Mouse (Mus musculus): Measurements from ENCODE around the gene Tmc2. TPM values are rescaled to one million over a fixed set of nuclear protein-coding genes. Genes with fewer than 3 reads are reported as not detected.
A peak's percentile ranks its signal among the peaks of the same experiment; 100 is the strongest.

The Tmc2 gene
- total and polyA plus RNA-seq, 2 experiments from 2014 or later = not detected

GRCm38 (mm10) chr2:130261914-130262313 is 66.9 kb downstream of the Tmc2 start:
- Histone ChIP-seq H3K27ac (ENCODE audit: low read depth, low read length) (no peak overlapping the region), H3K27me3 (ENCODE audit: insufficient read depth, low read length) (no peaks in the 10 kb centered on the region), H3K4me2 (ENCODE audit: low read depth, low read length, poor library complexity, severe bottlenecking) (no peak overlapping the region), H3K9ac (replicated peaks; ENCODE audit: low read length, poor library complexity, severe bottlenecking) (no peak overlapping the region), H3K4me1 (ENCODE audit: insufficient read depth, low read length) (no peaks in the 10 kb centered on the region), H3K4me3 (ENCODE audit: low read depth, low read length) (no peak overlapping the region), H3K9me3 (ENCODE audit: low read length) (no peaks in the 10 kb centered on the region), H3K36me3 (ENCODE audit: insufficient read depth, low read length) (no peaks in the 10 kb centered on the region)
- no peak for ATAC-seq (ENCODE audit: low FRiP score)
- WGBS = 93% methylated on average over 2 of the region's 2 CpGs
- TF ChIP-seq CTCF (IDR thresholded peaks at IDR 0.05) = no peak
- no peak for DNase-seq (ENCODE audit: low spot score)

- H3K4me2 ChIP-seq (ENCODE audit: low read depth, low read length, poor library complexity, severe bottlenecking) = no peak overlapping the region
- H3K4me3 ChIP-seq (ENCODE audit: low read depth, low read length) = no peak overlapping the region
- H3K27me3 ChIP-seq (ENCODE audit: insufficient read depth, low read length) = no peaks in the 10 kb centered on the region
- no peak overlapping the region for H3K9ac ChIP-seq (replicated peaks; ENCODE audit: low read length, poor library complexity, severe bottlenecking)
- no peaks in the 10 kb centered on the region for H3K36me3 ChIP-seq (ENCODE audit: insufficient read depth, low read length)
- ATAC-seq (ENCODE audit: low FRiP score) (no peak), DNase-seq (ENCODE audit: low spot score) (no peak)
- TF ChIP-seq CTCF (IDR thresholded peaks at IDR 0.05) = no peak
- WGBS = 96% methylated on average over 2 of the region's 2 CpGs
- H3K27ac ChIP-seq (ENCODE audit: low read depth, low read length) = no peak overlapping the region
- no peaks in the 10 kb centered on the region for H3K9me3 ChIP-seq (ENCODE audit: low read length)
- no peaks in the 10 kb centered on the region for H3K4me1 ChIP-seq (ENCODE audit: insufficient read depth, low read length)
These were observed 67.4 kb downstream of the Tmc2 start for GRCm38 (mm10) chr2:130262398-130262797.

- Histone ChIP-seq H3K27me3 (ENCODE audit: insufficient read depth, low read length) (no peaks in the 10 kb centered on the region), H3K27ac (ENCODE audit: low read depth, low read length) (no peak overlapping the region), H3K36me3 (ENCODE audit: insufficient read depth, low read length) (no peaks in the 10 kb centered on the region), H3K9me3 (ENCODE audit: low read length) (no peaks in the 10 kb centered on the region), H3K4me1 (ENCODE audit: insufficient read depth, low read length) (no peaks in the 10 kb centered on the region), H3K4me2 (ENCODE audit: low read depth, low read length, poor library complexity, severe bottlenecking) (no peak overlapping the region), H3K4me3 (ENCODE audit: low read depth, low read length) (no peak overlapping the region), H3K9ac (replicated peaks; ENCODE audit: low read length, poor library complexity, severe bottlenecking) (no peak overlapping the region)
- ATAC-seq (ENCODE audit: low FRiP score) (no peak), DNase-seq (ENCODE audit: low spot score) (no peak)
- TF ChIP-seq CTCF (IDR thresholded peaks at IDR 0.05) = no peak
- 100% methylated on average over 1 of the region's 1 CpGs for WGBS
These were observed 70.5 kb downstream of the Tmc2 start for GRCm38 (mm10) chr2:130265520-130265919.

- DNase-seq (ENCODE audit: low spot score) (no peak), ATAC-seq (ENCODE audit: low FRiP score) (no peak)
- WGBS = 67% methylated on average over 7 of the region's 7 CpGs
- H3K9ac ChIP-seq (replicated peaks; ENCODE audit: low read length, poor library complexity, severe bottlenecking) = no peak overlapping the region
- no peak overlapping the region for H3K4me3 ChIP-seq (ENCODE audit: low read depth, low read length)
- TF ChIP-seq CTCF (IDR thresholded peaks at IDR 0.05) = peak; percentile 10; the same call in 1 of the 2 replicates
- no peaks in the 10 kb centered on the region for H3K9me3 ChIP-seq (ENCODE audit: low read length)
- H3K27me3 ChIP-seq (ENCODE audit: insufficient read depth, low read length) = no peaks in the 10 kb centered on the region
- no peaks in the 10 kb centered on the region for H3K36me3 ChIP-seq (ENCODE audit: insufficient read depth, low read length)
- no peak overlapping the region for H3K27ac ChIP-seq (ENCODE audit: low read depth, low read length)
- H3K4me1 ChIP-seq (ENCODE audit: insufficient read depth, low read length) = peaks cover under 1% of the 10 kb centered on the region; the same call in 1 of the 2 replicates
- no peak overlapping the region for H3K4me2 ChIP-seq (ENCODE audit: low read depth, low read length, poor library complexity, severe bottlenecking)
These were observed 73.1 kb downstream of the Tmc2 start for GRCm38 (mm10) chr2:130268074-130268473.

GRCm38 (mm10) chr2:130273732-130274131 is 78.7 kb downstream of the Tmc2 start:
- Histone ChIP-seq H3K27ac (ENCODE audit: low read depth, low read length) (peak overlapping the region; percentile 95), H3K9me3 (ENCODE audit: low read length) (no peaks in the 10 kb centered on the region), H3K9ac (replicated peaks; ENCODE audit: low read length, poor library complexity, severe bottlenecking) (peak overlapping the region; percentile 89), H3K36me3 (ENCODE audit: insufficient read depth, low read length) (peaks cover 28% of the 10 kb centered on the region), H3K4me1 (ENCODE audit: insufficient read depth, low read length) (peaks cover 4% of the 10 kb centered on the region; the same call in 1 of the 2 replicates), H3K4me3 (ENCODE audit: low read depth, low read length) (peak overlapping the region; percentile 53), H3K27me3 (ENCODE audit: insufficient read depth, low read length) (no peaks in the 10 kb centered on the region), H3K4me2 (ENCODE audit: low read depth, low read length, poor library complexity, severe bottlenecking) (peak overlapping the region; percentile 52)
- WGBS = 2% methylated on average over 14 of the region's 14 CpGs
- ATAC-seq (ENCODE audit: low FRiP score) (peak; percentile 26), DNase-seq (ENCODE audit: low spot score) (no peak)
- no peak for TF ChIP-seq CTCF (IDR thresholded peaks at IDR 0.05)

- DNase-seq (ENCODE audit: low spot score) = peak; percentile 99
- TF ChIP-seq CTCF (IDR thresholded peaks at IDR 0.05) = peak; percentile 22
- Histone ChIP-seq H3K9ac (replicated peaks; ENCODE audit: low read length, poor library complexity, severe bottlenecking) (peak within 1 kb of the TSS; percentile 89), H3K27ac (ENCODE audit: low read depth, low read length) (peak within 1 kb of the TSS; percentile 95), H3K4me3 (ENCODE audit: low read depth, low read length) (peak within 1 kb of the TSS; percentile 53), H3K4me2 (ENCODE audit: low read depth, low read length, poor library complexity, severe bottlenecking) (peak within 1 kb of the TSS; percentile 80), H3K27me3 (ENCODE audit: insufficient read depth, low read length) (no peaks in the 10 kb centered on the region), H3K9me3 (ENCODE audit: low read length) (no peaks in the 10 kb centered on the region), H3K36me3 (ENCODE audit: insufficient read depth, low read length) (peaks cover 29% of the 10 kb centered on the region), H3K4me1 (ENCODE audit: insufficient read depth, low read length) (peaks cover 4% of the 10 kb centered on the region; the same call in 1 of the 2 replicates)
- under 1% methylated on average over 65 of the region's 68 CpGs for WGBS
- ATAC-seq (ENCODE audit: low FRiP score) = peak; percentile 97
These were observed 79.3 kb downstream of the Tmc2 start, which contains the start of gene Nop56 for GRCm38 (mm10) chr2:130274149-130274861. Gene Nop56 (plus strand): TSS chr2:130274430.

All from midbrain, postnatal 0 days (tissue).